Mouse (Mus musculus): ENCODE results near the gene Gm9573. TPM values are rescaled to one million over a fixed set of nuclear protein-coding genes. Genes with fewer than 3 reads are reported as not detected.
A peak's percentile ranks its signal among the peaks of the same experiment; 100 is the strongest.

Gm9573 gene
- total RNA-seq, 2 experiments from 2014 or later = not detected

GRCm38 (mm10) chr17:35597399-35597798 is 29.0 kb downstream of the Gm9573 start:
- no peak for DNase-seq (ENCODE audit: low spot score in 2 of 2)

GRCm38 (mm10) chr17:35594456-35594855 is 32.0 kb downstream of the Gm9573 start:
- no peak for DNase-seq (ENCODE audit: low spot score in 2 of 2)

GRCm38 (mm10) chr17:35593786-35594185 is 32.7 kb downstream of the Gm9573 start:
- DNase-seq (ENCODE audit: low spot score in 2 of 2) = no peak

- DNase-seq (ENCODE audit: low spot score in 2 of 2) = no peak
Observed at GRCm38 (mm10) chr17:35592131-35592530, 34.3 kb downstream of the Gm9573 start.

DNA sequence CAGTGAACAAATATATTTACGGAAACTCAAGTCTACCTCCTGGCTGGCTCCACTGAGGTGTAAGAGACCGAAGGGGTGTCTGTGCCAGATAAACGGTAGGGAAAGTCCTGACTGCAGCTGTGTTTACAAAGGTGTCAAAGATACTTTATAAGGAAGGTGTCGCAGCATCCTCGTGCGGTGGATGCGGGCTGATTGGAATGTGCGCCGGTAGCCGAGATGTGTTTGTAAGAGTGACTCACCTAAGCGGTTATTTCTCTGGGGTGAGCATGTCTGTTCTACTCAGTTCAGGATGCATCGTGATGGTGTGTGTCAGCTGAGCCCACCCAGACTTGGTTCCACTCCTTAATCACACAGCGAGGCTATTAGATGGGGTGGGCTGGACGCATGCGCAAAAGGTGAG is 34.7 kb downstream of the Gm9573 start:
- DNase-seq (ENCODE audit: low spot score in 2 of 2) = no peak

DNA sequence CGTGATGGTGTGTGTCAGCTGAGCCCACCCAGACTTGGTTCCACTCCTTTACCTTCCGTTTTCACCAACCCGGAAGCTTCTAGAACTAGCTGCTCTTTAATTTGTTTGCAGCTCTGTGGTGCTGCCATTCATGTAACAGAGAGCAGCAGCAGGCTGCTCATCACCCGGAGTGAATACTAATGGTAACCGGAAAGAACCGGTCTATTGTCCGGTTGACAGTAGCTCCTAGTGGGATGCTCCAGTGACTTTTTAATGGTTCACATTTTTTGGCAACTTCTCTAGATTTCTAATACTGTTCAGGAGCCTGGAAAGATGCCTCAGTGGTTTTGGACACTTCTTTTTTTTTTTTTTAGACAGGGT is 35.2 kb downstream of the Gm9573 start:
- no peak for DNase-seq (ENCODE audit: low spot score in 2 of 2)

- peak; percentile 76 to 87 for DNase-seq (ENCODE audit: low spot score in 2 of 2)
Observed at GRCm38 (mm10) chr17:35590410-35591218, 35.8 kb downstream of the Gm9573 start.

GRCm38 (mm10) chr17:35588387-35588786 is 38.0 kb downstream of the Gm9573 start:
- no peak for DNase-seq (ENCODE audit: low spot score in 2 of 2)

- no peak for DNase-seq (ENCODE audit: low spot score in 2 of 2)
Observed at GRCm38 (mm10) chr17:35587291-35587690, 39.1 kb downstream of the Gm9573 start.

DNA sequence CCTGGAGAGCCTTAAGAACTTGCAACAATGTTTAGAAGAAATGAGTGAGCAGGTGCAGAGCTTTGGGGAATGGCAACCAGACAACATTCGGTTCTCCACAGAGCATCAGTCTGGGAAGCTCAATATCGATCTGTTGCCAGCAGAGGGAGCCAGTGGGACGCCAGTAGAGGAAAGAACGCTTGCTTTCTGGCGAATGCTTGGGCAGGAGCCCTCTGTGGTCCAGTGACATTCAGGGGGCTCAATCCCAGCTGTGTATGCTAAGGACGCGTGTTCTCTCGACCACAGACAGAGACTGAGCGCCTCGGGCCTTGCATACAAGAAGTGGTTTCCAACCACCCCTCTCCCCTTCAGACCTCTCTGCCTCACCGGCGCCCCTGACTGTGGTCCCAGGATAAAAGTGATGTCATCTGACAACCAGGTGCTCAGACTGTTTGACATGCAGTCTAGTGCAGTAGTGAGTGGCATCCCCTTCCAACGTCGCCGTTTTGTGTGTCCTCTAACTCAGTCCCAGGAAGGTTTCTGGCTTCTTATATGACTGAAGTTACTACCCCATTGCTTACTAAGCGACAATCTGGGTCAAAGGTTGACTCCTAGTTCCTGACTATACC is 42.0 kb downstream of the Gm9573 start:
- peak; percentile 86 to 90 for DNase-seq (ENCODE audit: low spot score in 2 of 2)

DNA sequence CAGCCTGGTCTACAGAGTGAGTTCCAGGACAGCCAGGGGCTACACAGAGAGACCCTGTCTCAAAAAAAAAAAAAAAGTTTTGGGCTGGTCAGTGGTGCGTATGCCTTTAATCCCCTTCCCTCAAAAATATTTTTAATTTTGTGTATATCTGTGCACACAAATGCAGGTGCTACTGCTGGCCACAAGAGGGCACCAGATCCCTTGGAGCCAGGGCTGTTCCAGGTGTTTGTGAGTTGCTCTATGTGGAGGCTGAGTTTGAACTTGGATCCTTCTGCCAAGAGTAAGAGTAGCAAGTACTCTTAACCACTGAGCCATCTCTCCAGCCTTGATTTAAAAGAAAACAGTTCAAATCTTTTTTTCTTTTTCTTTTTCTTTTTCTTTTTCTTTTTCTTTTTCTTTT is 43.5 kb downstream of the Gm9573 start:
- no peak for DNase-seq (ENCODE audit: low spot score in 2 of 2)

GRCm38 (mm10) chr17:35578211-35578610 is 48.2 kb downstream of the Gm9573 start:
- DNase-seq (ENCODE audit: low spot score in 2 of 2) = peak; percentile 72 to 89

DNA sequence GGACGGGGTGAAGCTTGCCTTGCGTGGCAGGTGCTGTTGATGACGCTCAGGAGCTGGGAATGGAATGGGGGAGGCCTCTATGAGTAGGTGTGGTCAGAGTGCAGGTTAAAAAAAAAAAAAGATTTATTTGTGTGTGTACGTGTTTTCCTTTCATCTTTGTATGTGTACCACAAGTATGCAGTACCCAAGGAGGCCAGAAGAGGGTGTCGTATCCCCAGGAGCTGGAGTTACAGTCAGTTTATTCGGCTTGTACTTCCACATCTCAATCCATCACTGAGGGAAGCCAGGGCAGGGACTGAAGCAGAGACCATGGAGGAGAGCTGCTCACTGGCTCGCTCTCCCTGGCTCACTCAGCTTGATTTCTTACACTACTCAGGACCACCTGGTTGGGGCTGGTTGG is 55.0 kb downstream of the Gm9573 start:
- DNase-seq (ENCODE audit: low spot score in 2 of 2) = no peak

- no peak for DNase-seq (ENCODE audit: low spot score in 2 of 2)
Observed at GRCm38 (mm10) chr17:35570836-35571235, 55.6 kb downstream of the Gm9573 start.

- DNase-seq (ENCODE audit: low spot score in 2 of 2) = no peak
Observed at GRCm38 (mm10) chr17:35569091-35569944, 57.1 kb downstream of the Gm9573 start.

Other genes with a start within 250 kb of the Gm9573 start
- 1 to 10 TPM; 2.9 to 4.1 TPM for gene H2-Q4, start 247.0 kb downstream of the Gm9573 start, total RNA-seq (2021)
- gene H2-Q6, start 201.8 kb downstream of the Gm9573 start, total RNA-seq (2021) = 1 to 10 TPM in 1 of 2 experiments, under 1 TPM in 1; 0.96 to 1.4 TPM
- gene H2-Q7, start 187.5 kb downstream of the Gm9573 start, total RNA-seq (2021) = 1 to 10 TPM in 1 of 2 experiments, under 1 TPM in 1; 0.53 to 1.4 TPM
- gene H2-Q10, start 156.5 kb downstream of the Gm9573 start, total RNA-seq (2021) = under 1 TPM; 0.33 to 0.46 TPM
- not detected for gene Pou5f1, start 120.6 kb downstream of the Gm9573 start, total RNA-seq (2021)
- gene Tcf19, start 109.8 kb downstream of the Gm9573 start, total RNA-seq (2021) = 10 to 100 TPM; 10.1 to 13.7 TPM
- gene Cchcr1, start 109.5 kb downstream of the Gm9573 start, total RNA-seq (2021) = 10 to 100 TPM; 14.2 to 16.2 TPM
- gene Psors1c2, start 93.4 kb downstream of the Gm9573 start, total RNA-seq (2021) = under 1 TPM; 0.44 to 0.84 TPM
- 1 to 10 TPM in 1 of 2 experiments, under 1 TPM in 1; 1.00 to 1.7 TPM for gene Cdsn, start 74.5 kb downstream of the Gm9573 start, total RNA-seq (2021)
- gene 2300002M23Rik, start 59.2 kb downstream of the Gm9573 start, total RNA-seq (2021) = not detected
- not detected for gene Sfta2, start 25.1 kb downstream of the Gm9573 start, total RNA-seq (2021)
- gene Mucl3, start 17.1 kb upstream of the Gm9573 start, total RNA-seq (2021) = not detected
- 10 to 100 TPM; 34.3 to 35.1 TPM for gene Vars2, start 41.0 kb upstream of the Gm9573 start, total RNA-seq (2021)
- 10 to 100 TPM; 26.7 to 37.5 TPM for gene Gtf2h4, start 47.1 kb upstream of the Gm9573 start, total RNA-seq (2021)
- 10 to 100 TPM; 49.0 to 51.5 TPM for gene Ddr1, start 78.0 kb upstream of the Gm9573 start, total RNA-seq (2021)
- 10 to 100 TPM; 16.0 to 21.3 TPM for gene Ier3, start 195.0 kb upstream of the Gm9573 start, total RNA-seq (2021)
- 100 to 1,000 TPM; 127 to 158 TPM for gene Flot1, start 196.6 kb upstream of the Gm9573 start, total RNA-seq (2021)
- gene Tubb5, start 211.7 kb upstream of the Gm9573 start, total RNA-seq (2021) = 100 to 1,000 TPM; 442 to 465 TPM
- 10 to 100 TPM; 17.6 to 17.7 TPM for gene Mdc1, start 214.9 kb upstream of the Gm9573 start, total RNA-seq (2021)
- 1 to 10 TPM; 2.0 to 2.6 TPM for gene Nrm, start 234.7 kb upstream of the Gm9573 start, total RNA-seq (2021)
- 1 to 10 TPM; 8.9 to 9.1 TPM for gene Ppp1r18, start 239.0 kb upstream of the Gm9573 start, total RNA-seq (2021)